Mouse (Mus musculus) forebrain, embryonic 16.5 days (tissue): ENCODE results near the gene Trim75. TPM values are rescaled to one million over a fixed set of nuclear protein-coding genes. Genes with fewer than 3 reads are reported as not detected.

Experiments used
- ATAC-seq: fragments of 200-750 bp; cut with Nextera tagmentation; 2 replicates; pipeline ENCODE4 v1.8.0; 2017; ENCODE audit warnings: mild to moderate bottlenecking, moderate library complexity
- H3K27ac ChIP-seq: fragments of 300-500 bp; sonication (generic); 2 replicates; pipeline ENCODE4 v1.5.1; 2014; ENCODE audit warnings: low read length, control low read depth
- H3K27me3 ChIP-seq: fragments of 300-500 bp; sonication (generic); replicated peaks from 2 replicates; pipeline ENCODE4 v1.6.1; 2014; ENCODE audit warnings: low read length; ENCODE audit not compliant: control insufficient read depth, insufficient read depth
- H3K36me3 ChIP-seq: fragments of 300-500 bp; sonication (generic); 2 replicates; pipeline ENCODE4 v1.6.1; 2014; ENCODE audit not compliant: control insufficient read depth, insufficient read depth
- H3K4me1 ChIP-seq: fragments of 300-500 bp; sonication (generic); replicated peaks from 2 replicates; pipeline ENCODE4 v1.6.1; 2014; ENCODE audit warnings: low read length; ENCODE audit not compliant: control insufficient read depth, insufficient read depth
- H3K4me2 ChIP-seq: fragments of 300-500 bp; sonication (generic); 2 replicates; pipeline ENCODE4 v1.6.1; 2014; ENCODE audit warnings: mild to moderate bottlenecking, low read length, control low read depth
- H3K4me3 ChIP-seq: fragments of 300-500 bp; sonication (generic); replicated peaks from 2 replicates; pipeline ENCODE4 v1.5.1; 2014; ENCODE audit warnings: mild to moderate bottlenecking, low read length, control low read depth
- H3K9ac ChIP-seq: fragments of 300-500 bp; sonication (generic); replicated peaks from 2 replicates; pipeline ENCODE4 v1.6.1; 2014; ENCODE audit warnings: low read depth, low read length, control low read depth
- H3K9me3 ChIP-seq: fragments of 300-500 bp; sonication (generic); 2 replicates; pipeline ENCODE4 v1.6.1; 2016; ENCODE audit warnings: low read length; ENCODE audit not compliant: control insufficient read depth
- WGBS: fragments of 180-500 bp; shearing (Covaris S2); extraction: QIAGEN DNeasy Blood & Tissue Kit; methylation state at CpG from one replicate; pipeline ENCODE4 v1.1.7; 2014; 5-methylcytosine and 5-hydroxymethylcytosine counted together
- polyA plus RNA-seq: library from polyadenylated mRNA; unstranded; fragments of >200 nt; fragmentation: Nextera tagmentation; extraction: Ambion mirVana; gene quantifications from 2 replicates; pipeline ENCODE4 v1.2.1, GENCODE M21; 2015

The Trim75 gene
- polyA plus RNA-seq, 1 experiment from 2014 or later = 0.34 TPM

DNA sequence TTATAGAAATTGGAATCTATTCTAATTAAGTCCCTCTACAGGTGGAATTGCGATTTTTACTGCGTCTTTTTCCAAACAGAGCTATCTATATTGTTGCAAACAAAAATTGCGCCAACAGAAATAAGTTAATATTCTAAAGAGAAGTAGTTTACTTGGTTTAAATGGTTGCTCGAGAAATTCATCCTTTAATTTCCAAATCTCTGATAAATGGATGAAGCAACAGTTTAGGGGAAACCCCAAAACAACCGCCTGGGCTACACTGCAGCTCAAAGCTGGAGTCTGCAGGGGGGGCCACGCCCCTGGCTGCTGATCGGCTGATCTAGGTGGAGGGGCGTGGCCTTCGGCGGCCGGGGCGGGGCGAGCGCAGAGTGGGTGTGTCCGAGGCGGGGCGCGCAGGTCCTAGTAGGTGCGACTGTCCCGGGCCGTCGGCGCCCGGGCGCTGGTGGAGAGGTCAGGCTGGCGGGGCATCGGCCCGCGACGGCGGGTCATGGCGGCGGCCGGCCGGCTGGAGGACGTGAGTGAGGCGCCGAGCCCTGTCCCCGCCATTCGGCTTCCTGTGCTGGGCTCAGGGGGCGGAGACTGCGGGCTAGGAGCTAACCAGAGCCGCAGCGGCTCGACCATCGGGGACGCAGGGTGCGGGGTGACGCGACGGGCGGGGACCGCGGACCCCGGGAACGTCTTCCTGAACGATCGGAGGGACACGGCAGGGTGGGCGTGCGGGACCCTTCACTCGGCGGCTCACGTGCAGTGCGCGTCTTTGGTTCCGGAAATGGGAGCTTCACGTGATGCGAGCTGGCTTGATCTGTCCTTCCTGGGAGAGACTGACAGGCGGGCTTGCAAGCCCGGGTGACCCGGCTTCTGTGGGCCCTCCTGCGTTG is 40.6 kb downstream of the Trim75 start, which contains the start of gene Tmem192:
Tmem192 (plus strand) TSS at position 366 of the 878 bp plus-strand sequence.
- peak within 1 kb of the TSS; percentile 80 for H3K27ac ChIP-seq

DNA sequence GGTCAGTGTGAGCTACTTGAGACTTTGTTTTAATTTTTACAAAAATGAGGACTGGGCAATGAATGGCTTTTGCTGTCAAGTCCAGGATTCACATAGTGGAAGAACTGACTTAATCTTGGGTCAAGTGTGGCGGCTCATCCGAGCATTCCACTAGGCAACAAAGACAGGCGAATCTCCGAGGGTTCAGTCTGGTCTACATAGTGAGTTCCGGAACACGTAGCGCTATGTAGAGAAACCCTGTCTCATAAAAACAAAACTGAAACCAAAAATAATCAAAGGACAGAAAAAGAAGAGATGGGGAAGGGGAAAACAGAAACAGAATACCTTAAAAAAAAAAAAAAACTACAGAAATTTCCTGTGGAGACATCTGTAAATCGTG is 41.2 kb downstream of the Trim75 start:
- Histone ChIP-seq H3K27me3 (peaks cover 2% of the 10 kb centered on the region; the same call in 1 of the 2 replicates), H3K9ac (no peak overlapping the region), H3K9me3 (no peaks in the 10 kb centered on the region; the same call in 1 of the 2 replicates), H3K4me1 (peaks cover 7% of the 10 kb centered on the region), H3K4me3 (no peak overlapping the region), H3K27ac (no peak overlapping the region), H3K36me3 (no peaks in the 10 kb centered on the region), H3K4me2 (0 out of 2 replicates have a peak overlapping the region, but pooled peaks have one; percentile 19)
- no peak for ATAC-seq
- 58% methylated on average over 8 of the region's 8 CpGs for WGBS

More for the DNA sequence above, 40.6 kb downstream of the Trim75 start, which contains the start of gene Tmem192:
- peaks cover 4% of the 10 kb centered on the region; the same call in 1 of the 2 replicates for H3K4me1 ChIP-seq
- no peaks in the 10 kb centered on the region; the same call in 1 of the 2 replicates for H3K9me3 ChIP-seq
- H3K27me3 ChIP-seq = peaks cover 2% of the 10 kb centered on the region; the same call in 1 of the 2 replicates
- H3K4me2 ChIP-seq = peak within 1 kb of the TSS; percentile 62
- peak within 1 kb of the TSS; percentile 91 for H3K4me3 ChIP-seq
- peak; percentile 96 for ATAC-seq
- peak within 1 kb of the TSS; percentile 75 for H3K9ac ChIP-seq
- WGBS = 1% methylated on average over 73 of the region's 73 CpGs
- no peaks in the 10 kb centered on the region for H3K36me3 ChIP-seq

DNA sequence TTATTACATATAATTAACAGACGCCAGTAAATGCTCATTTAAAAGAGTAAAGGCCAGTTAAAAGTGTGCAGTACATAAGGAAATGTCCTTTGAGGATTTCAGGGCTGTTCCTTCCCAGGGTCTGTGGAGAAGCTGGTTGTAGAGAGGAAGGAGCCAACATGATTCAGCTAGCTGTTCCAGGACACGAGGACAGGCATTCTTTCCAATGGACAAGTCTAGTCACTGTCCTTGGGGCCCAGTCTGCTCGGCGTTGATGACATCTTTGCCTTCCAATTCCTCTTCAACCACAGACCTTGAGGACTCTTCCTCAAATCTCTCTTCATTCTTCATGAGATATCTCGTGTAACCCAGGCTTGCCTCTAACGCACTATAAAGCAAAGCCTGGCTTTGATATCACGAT is 42.0 kb downstream of the Trim75 start:
- WGBS = 83% methylated on average over 7 of the region's 7 CpGs
- H3K4me2 ChIP-seq = no peak overlapping the region
- H3K4me3 ChIP-seq = no peak overlapping the region
- ATAC-seq = no peak
- H3K9ac ChIP-seq = no peak overlapping the region
- H3K4me1 ChIP-seq = peaks cover 7% of the 10 kb centered on the region
- peaks cover 2% of the 10 kb centered on the region; the same call in 1 of the 2 replicates for H3K27me3 ChIP-seq
- no peaks in the 10 kb centered on the region; the same call in 1 of the 2 replicates for H3K9me3 ChIP-seq
- H3K36me3 ChIP-seq = no peaks in the 10 kb centered on the region
- no peak overlapping the region for H3K27ac ChIP-seq

DNA sequence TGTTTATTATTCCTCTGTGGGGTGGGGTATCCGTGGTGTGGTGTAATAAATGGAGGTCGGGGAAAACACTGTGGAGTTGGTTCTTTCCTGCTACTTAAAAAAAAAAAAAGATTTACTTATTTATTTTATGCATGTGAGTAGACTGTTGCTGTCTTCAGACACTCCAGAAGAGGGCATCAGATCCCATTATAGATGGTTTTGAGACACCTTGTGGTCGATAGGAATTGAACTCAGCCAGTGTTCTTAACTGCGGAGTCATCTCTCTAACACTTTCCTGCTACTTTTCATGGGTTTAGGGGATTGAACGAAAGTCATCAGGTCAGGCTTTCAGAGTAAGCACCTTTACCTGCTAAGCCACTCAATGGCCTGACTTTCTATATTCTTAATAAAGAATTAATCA is 42.8 kb downstream of the Trim75 start:
- no peak for ATAC-seq
- H3K36me3 ChIP-seq = no peaks in the 10 kb centered on the region
- H3K27me3 ChIP-seq = peaks cover 2% of the 10 kb centered on the region; the same call in 1 of the 2 replicates
- no peaks in the 10 kb centered on the region for H3K9me3 ChIP-seq
- no peak overlapping the region for H3K4me3 ChIP-seq
- peaks cover 7% of the 10 kb centered on the region for H3K4me1 ChIP-seq
- 32% methylated on average over 5 of the region's 5 CpGs for WGBS
- H3K9ac ChIP-seq = no peak overlapping the region
- no peak overlapping the region for H3K4me2 ChIP-seq
- no peak overlapping the region for H3K27ac ChIP-seq

DNA sequence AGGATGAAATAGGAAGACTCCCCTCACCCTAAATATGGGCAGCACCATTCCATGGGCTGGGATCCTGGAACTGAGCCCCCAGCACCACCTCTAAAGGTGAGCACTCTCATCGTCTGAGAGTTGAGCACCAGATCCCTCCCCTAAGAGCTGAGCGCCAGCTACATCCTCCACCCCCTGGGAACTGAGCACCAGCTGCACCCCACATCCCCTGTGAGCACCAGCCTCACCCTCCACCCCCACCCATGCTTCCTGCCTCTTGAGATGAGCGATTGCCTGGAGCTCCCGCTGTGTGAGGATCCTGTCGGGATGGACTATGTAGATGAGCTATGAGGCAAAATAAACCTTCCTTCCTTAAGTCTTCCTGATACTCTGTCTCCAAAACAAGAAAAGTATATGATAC is 44.7 kb downstream of the Trim75 start:
- ATAC-seq = no peak
- 17% methylated on average over 5 of the region's 5 CpGs for WGBS
- no peak overlapping the region for H3K27ac ChIP-seq
- H3K36me3 ChIP-seq = no peaks in the 10 kb centered on the region
- H3K27me3 ChIP-seq = peaks cover 2% of the 10 kb centered on the region; the same call in 1 of the 2 replicates
- H3K9ac ChIP-seq = no peak overlapping the region
- peaks cover 3% of the 10 kb centered on the region for H3K4me1 ChIP-seq
- H3K4me3 ChIP-seq = no peak overlapping the region
- H3K9me3 ChIP-seq = no peaks in the 10 kb centered on the region
- H3K4me2 ChIP-seq = no peak overlapping the region

DNA sequence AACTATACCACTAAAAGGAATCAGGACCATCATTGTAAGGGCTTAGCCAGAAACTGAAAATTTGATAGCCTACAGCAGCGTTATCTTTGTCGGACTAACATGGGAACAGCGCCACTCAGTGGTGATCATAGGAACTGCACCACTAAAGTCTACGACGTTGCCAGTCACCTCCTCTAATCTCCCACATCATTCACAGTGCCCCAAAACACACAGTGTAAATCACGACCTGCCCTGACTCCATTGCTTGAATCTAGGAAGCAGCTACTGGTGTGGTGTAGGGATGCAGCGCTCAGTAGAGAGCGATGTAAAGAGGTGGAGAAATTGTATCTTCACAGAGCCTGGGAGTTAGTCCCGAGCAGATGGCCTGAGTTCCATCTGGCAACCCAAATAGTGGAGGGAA is 46.1 kb downstream of the Trim75 start:
- H3K4me2 ChIP-seq = no peak overlapping the region
- H3K9me3 ChIP-seq = no peaks in the 10 kb centered on the region
- no peak overlapping the region for H3K27ac ChIP-seq
- no peak overlapping the region for H3K9ac ChIP-seq
- H3K4me1 ChIP-seq = peaks cover 3% of the 10 kb centered on the region
- peak; percentile 70 for ATAC-seq
- H3K4me3 ChIP-seq = no peak overlapping the region
- no peaks in the 10 kb centered on the region for H3K36me3 ChIP-seq
- peaks cover 2% of the 10 kb centered on the region; the same call in 1 of the 2 replicates for H3K27me3 ChIP-seq
- 10% methylated on average over 9 of the region's 9 CpGs for WGBS

DNA sequence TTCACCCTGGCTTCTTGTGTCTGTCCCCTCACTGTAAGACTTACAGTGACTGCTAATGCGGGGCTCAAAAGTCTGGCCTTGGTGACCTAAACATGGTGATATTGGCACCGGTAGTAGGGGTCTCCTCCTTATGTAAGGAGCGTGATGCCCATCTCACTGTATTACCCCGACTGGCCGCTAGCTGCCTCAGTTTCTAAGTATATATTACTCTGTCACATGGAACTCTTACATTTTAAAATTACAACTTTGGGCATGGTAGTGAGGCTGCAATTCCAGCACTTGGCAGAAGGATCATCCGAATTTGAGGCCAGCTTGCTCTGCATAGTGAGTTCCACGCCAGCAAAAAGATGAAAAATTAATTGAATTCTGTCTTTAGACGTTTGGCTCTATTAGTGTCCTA is 46.6 kb downstream of the Trim75 start:
- Histone ChIP-seq H3K36me3 (no peaks in the 10 kb centered on the region), H3K27ac (no peak overlapping the region), H3K4me1 (peaks cover 3% of the 10 kb centered on the region), H3K4me3 (no peak overlapping the region), H3K9ac (no peak overlapping the region), H3K9me3 (no peaks in the 10 kb centered on the region), H3K27me3 (peaks cover 2% of the 10 kb centered on the region; the same call in 1 of the 2 replicates), H3K4me2 (no peak overlapping the region)
- WGBS = 73% methylated on average over 8 of the region's 8 CpGs
- ATAC-seq = peak; percentile 49

DNA sequence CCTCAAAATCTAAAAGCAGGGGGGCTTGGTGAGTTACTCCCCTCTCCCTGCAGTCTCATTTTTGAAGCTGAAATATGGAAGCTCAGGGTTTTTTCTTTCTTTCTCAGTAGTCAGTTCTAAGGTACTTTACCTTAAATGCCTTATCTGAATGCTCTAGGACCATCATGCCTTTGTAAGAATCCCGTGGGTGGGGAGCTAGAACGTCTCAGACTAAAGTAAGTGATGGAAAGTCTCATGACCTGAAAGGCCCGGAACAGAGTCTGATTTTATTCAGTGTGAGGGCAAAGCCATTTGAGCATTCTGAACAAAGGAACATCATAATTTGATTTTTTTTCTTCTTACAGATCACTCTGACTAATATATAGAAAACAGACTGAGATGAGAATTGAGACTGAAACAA is 52.6 kb downstream of the Trim75 start:
- Histone ChIP-seq H3K9ac (no peak overlapping the region), H3K36me3 (no peaks in the 10 kb centered on the region), H3K27me3 (no peaks in the 10 kb centered on the region), H3K4me1 (no peaks in the 10 kb centered on the region), H3K9me3 (no peaks in the 10 kb centered on the region), H3K4me2 (no peak overlapping the region), H3K27ac (no peak overlapping the region), H3K4me3 (no peak overlapping the region)
- ATAC-seq = no peak
- WGBS = 70% methylated on average over 3 of the region's 3 CpGs
